Mouse (Mus musculus): ENCODE results near the gene BC005537.

BC005537 gene

GRCm38 (mm10) chr13:24849318-24849717, 47.9 kb downstream of the BC005537 start:
- peak in 1 of 2 experiments; percentile 46 for DNase-seq

GRCm38 (mm10) chr13:24851989-24852388, 50.5 kb downstream of the BC005537 start:
- DNase-seq, result no peak

- no peak for DNase-seq
Observed at GRCm38 (mm10) chr13:24852570-24852969, 51.1 kb downstream of the BC005537 start.

GRCm38 (mm10) chr13:24859115-24859514, 57.7 kb downstream of the BC005537 start:
- DNase-seq, result no peak

GRCm38 (mm10) chr13:24861084-24861483, 59.6 kb downstream of the BC005537 start:
- DNase-seq, result no peak

- peak in 1 of 2 experiments; percentile 29 for DNase-seq
Observed at GRCm38 (mm10) chr13:24862021-24862420, 60.6 kb downstream of the BC005537 start.

GRCm38 (mm10) chr13:24862520-24862919, 61.1 kb downstream of the BC005537 start:
- DNase-seq, result peak; percentile 72 to 80
